Comparison of ENCODE assay signal across 12 mouse cellular contexts in genomic region chr11:96348988-96349387, GRCm38 (mm10). TPM values are rescaled to one million over a fixed set of nuclear protein-coding genes. Genes with fewer than 3 reads are reported as not detected.
DNase-seq lines count a peak whose midpoint lies in the region; ATAC-seq and TF ChIP-seq lines count a peak whose summit lies in the region.
"Had no signal": no experiment of that assay in that cellular context is flagged by ENCODE, and none has a peak within 500 bp of the region (broad histone marks: within the 10 kb centered on the region; RNA-seq: fewer than 3 reads in every experiment).

No protein-coding gene starts in this region.

- no peak for TF ChIP-seq CTCF in kidney, postnatal 0 days (IDR thresholded peaks at IDR 0.05; ENCODE audit: low read depth)

- peak overlapping the region; percentile 46 for H3K9ac ChIP-seq in kidney, postnatal 0 days (ENCODE audit: low read depth, low read length)
- H3K9ac ChIP-seq in hindbrain, embryonic 14.5 days = peak overlapping the region; percentile 55
- H3K9ac ChIP-seq in neural tube, embryonic 14.5 days (replicated peaks; ENCODE audit: low read depth, low read length) = peak overlapping the region; percentile 58
- H3K9ac ChIP-seq: limb, embryonic 15.5 days had no signal

- no peak overlapping the region for H3K4me3 ChIP-seq in kidney, postnatal 0 days (replicated peaks; ENCODE audit: low read depth, low read length)
- H3K4me3 ChIP-seq in hindbrain, embryonic 10.5 days = peak overlapping the region; percentile 69
- H3K4me3 ChIP-seq in hindbrain, embryonic 14.5 days (replicated peaks; ENCODE audit: low read length) = peak overlapping the region; percentile 20
- H3K4me3 ChIP-seq in neural tube, embryonic 14.5 days (ENCODE audit: low read depth, low read length) = peak overlapping the region; percentile 20
- H3K4me3 ChIP-seq: heart, adult 2 months; limb, embryonic 15.5 days had no signal

- peak overlapping the region; percentile 49 for H3K4me2 ChIP-seq in kidney, postnatal 0 days (ENCODE audit: low read length)
- H3K4me2 ChIP-seq in hindbrain, embryonic 14.5 days (replicated peaks) = peak overlapping the region; percentile 71
- H3K4me2 ChIP-seq in neural tube, embryonic 14.5 days (ENCODE audit: low read depth, low read length) = peak overlapping the region; percentile 46
- H3K4me2 ChIP-seq: limb, embryonic 15.5 days had no signal

- no peak for ATAC-seq in kidney, postnatal 0 days (replicated peaks; ENCODE audit: low FRiP score, low read depth)
- no peak for ATAC-seq in hindbrain, embryonic 14.5 days (ENCODE audit: low FRiP score)
- ATAC-seq in neural tube, embryonic 14.5 days (ENCODE audit: low read depth) = no peak

- peaks cover 52% of the 10 kb centered on the region for H3K4me1 ChIP-seq in kidney, postnatal 0 days (replicated peaks; ENCODE audit: insufficient read depth, low read length)
- peaks cover 36% of the 10 kb centered on the region for H3K4me1 ChIP-seq in hindbrain, embryonic 10.5 days (replicated peaks)
- peaks cover 49% of the 10 kb centered on the region for H3K4me1 ChIP-seq in hindbrain, embryonic 14.5 days (replicated peaks; ENCODE audit: control insufficient read depth, insufficient read depth, low read length)
- peaks cover 68% of the 10 kb centered on the region for H3K4me1 ChIP-seq in neural tube, embryonic 14.5 days (ENCODE audit: control insufficient read depth, insufficient read depth, low read length)

- H3K9me3 ChIP-seq in kidney, postnatal 0 days (replicated peaks; ENCODE audit: low read length) = no peaks in the 10 kb centered on the region
- no peaks in the 10 kb centered on the region for H3K9me3 ChIP-seq in hindbrain, embryonic 10.5 days
- no peaks in the 10 kb centered on the region for H3K9me3 ChIP-seq in hindbrain, embryonic 14.5 days (ENCODE audit: control insufficient read depth, low read length)
- no peaks in the 10 kb centered on the region for H3K9me3 ChIP-seq in neural tube, embryonic 14.5 days (ENCODE audit: control insufficient read depth, low read length)
- H3K9me3 ChIP-seq: limb, embryonic 15.5 days had no signal

- peak; percentile 75 for DNase-seq in kidney, postnatal 0 days (ENCODE audit: low spot score)
- no peak for DNase-seq in kidney, adult 18-20 months
- no peak for DNase-seq in hindbrain, embryonic 10.5 days (ENCODE audit: low spot score)
- peak; percentile 26 for DNase-seq in hindbrain, embryonic 14.5 days (ENCODE audit: low spot score)
- DNase-seq in Muller cell, postnatal 12 days (ENCODE audit: inconsistent ontology term) = no peak
- no peak for DNase-seq in layer of hippocampus, postnatal 10 days (ENCODE audit: low spot score in 2 of 2)
- DNase-seq: cerebellum, adult 9-11 months; heart, adult 2 months had no signal

- peak overlapping the region; percentile 98 for H3K27ac ChIP-seq in kidney, postnatal 0 days
- peak overlapping the region; percentile 89 for H3K27ac ChIP-seq in hindbrain, embryonic 10.5 days
- peak overlapping the region; percentile 99 for H3K27ac ChIP-seq in hindbrain, embryonic 14.5 days
- H3K27ac ChIP-seq in neural tube, embryonic 14.5 days (ENCODE audit: low read depth, low read length) = peak overlapping the region; percentile 100
- H3K27ac ChIP-seq: heart, adult 2 months; limb, embryonic 15.5 days; macrophage had no signal

- H3K27me3 ChIP-seq in kidney, postnatal 0 days (ENCODE audit: insufficient read depth, low read length) = no peaks in the 10 kb centered on the region
- peaks cover 100% of the 10 kb centered on the region for H3K27me3 ChIP-seq in hindbrain, embryonic 10.5 days (ENCODE audit: insufficient read depth, poor library complexity, severe bottlenecking)
- H3K27me3 ChIP-seq in hindbrain, embryonic 14.5 days (ENCODE audit: control insufficient read depth, insufficient read depth, low read length) = peaks cover 58% of the 10 kb centered on the region
- no peaks in the 10 kb centered on the region for H3K27me3 ChIP-seq in neural tube, embryonic 14.5 days (ENCODE audit: control insufficient read depth, insufficient read depth, low read length)

- 20% methylated on average over 3 of the region's 3 CpGs for WGBS in kidney, postnatal 0 days
- WGBS in hindbrain, embryonic 10.5 days = 17% methylated on average over 3 of the region's 3 CpGs
- 12% methylated on average over 3 of the region's 3 CpGs for WGBS in hindbrain, embryonic 14.5 days
- WGBS in neural tube, embryonic 14.5 days = 6% methylated on average over 3 of the region's 3 CpGs

- H3K36me3 ChIP-seq in kidney, postnatal 0 days (ENCODE audit: insufficient read depth, low read length) = peaks cover 22% of the 10 kb centered on the region
- H3K36me3 ChIP-seq in hindbrain, embryonic 10.5 days = peaks cover 12% of the 10 kb centered on the region
- 0 out of 2 replicates have a peak, but pooled peaks cover 14% of the 10 kb centered on the region for H3K36me3 ChIP-seq in hindbrain, embryonic 14.5 days (replicated peaks; ENCODE audit: control insufficient read depth, insufficient read depth)
- H3K36me3 ChIP-seq in neural tube, embryonic 14.5 days (ENCODE audit: control insufficient read depth, insufficient read depth, low read length) = peaks cover 25% of the 10 kb centered on the region
- H3K36me3 ChIP-seq: limb, embryonic 15.5 days had no signal

RNA-seq across cellular contexts. Expression of gene Hoxb2, which starts 1.3 kb away (rescaled TPM):
- polyA plus RNA-seq in kidney, postnatal 0 days (2015; fragmentation: Nextera tagmentation; extraction: Ambion mirVana) = 38.0 and 42.3 TPM in 2 replicates
- polyA plus RNA-seq in hindbrain, embryonic 10.5 days (2016; fragmentation: Nextera tagmentation; extraction: Ambion mirVana) = 30.1 and 49.6 TPM in 2 replicates
- 39.5 and 42.9 TPM in 2 replicates for polyA plus RNA-seq in hindbrain, embryonic 14.5 days (2014; fragmentation: Nextera tagmentation; extraction: Ambion mirVana)
- polyA plus RNA-seq in neural tube, embryonic 14.5 days (2014; fragmentation: Nextera tagmentation; extraction: Ambion mirVana) = 45.2 and 48.5 TPM in 2 replicates
- not detected for total RNA-seq in layer of hippocampus, postnatal 10 days (2021)
- total RNA-seq: monocyte, adult 5-6 weeks had no signal
- polyA plus RNA-seq: macrophage had no signal

RNA-seq across cellular contexts. Expression of gene Hoxb1, which starts 16.6 kb away (rescaled TPM):
- polyA plus RNA-seq in kidney, postnatal 0 days (2015; fragmentation: Nextera tagmentation; extraction: Ambion mirVana) = 0.13 and 0.37 TPM in 2 replicates
- 15.4 and 22.7 TPM in 2 replicates for polyA plus RNA-seq in hindbrain, embryonic 10.5 days (2016; fragmentation: Nextera tagmentation; extraction: Ambion mirVana)
- polyA plus RNA-seq in hindbrain, embryonic 14.5 days (2014; fragmentation: Nextera tagmentation; extraction: Ambion mirVana) = 0.33 and 0.56 TPM in 2 replicates
- polyA plus RNA-seq in neural tube, embryonic 14.5 days (2014; fragmentation: Nextera tagmentation; extraction: Ambion mirVana) = 0.62 and 0.96 TPM in 2 replicates
- not detected for total RNA-seq in layer of hippocampus, postnatal 10 days (2021)
- total RNA-seq: heart, adult 2 months; monocyte, adult 5-6 weeks had no signal
- polyA plus RNA-seq: heart, adult 2 months; limb, embryonic 15.5 days; macrophage had no signal

RNA-seq across cellular contexts. Expression of gene Hoxb3, which starts 25.9 kb away (rescaled TPM):
- polyA plus RNA-seq in kidney, postnatal 0 days (2015; fragmentation: Nextera tagmentation; extraction: Ambion mirVana) = 3.9 and 4.2 TPM in 2 replicates
- 5.3 and 9.6 TPM in 2 replicates for polyA plus RNA-seq in hindbrain, embryonic 10.5 days (2016; fragmentation: Nextera tagmentation; extraction: Ambion mirVana)
- polyA plus RNA-seq in hindbrain, embryonic 14.5 days (2014; fragmentation: Nextera tagmentation; extraction: Ambion mirVana) = 12.8 and 17.2 TPM in 2 replicates
- polyA plus RNA-seq in neural tube, embryonic 14.5 days (2014; fragmentation: Nextera tagmentation; extraction: Ambion mirVana) = 13.5 and 13.9 TPM in 2 replicates
- total RNA-seq in layer of hippocampus, postnatal 10 days (2021) = not detected

RNA-seq across cellular contexts. Expression of gene Hoxb4, which starts 30.9 kb away (rescaled TPM):
- 3.6 and 3.8 TPM in 2 replicates for polyA plus RNA-seq in kidney, postnatal 0 days (2015; fragmentation: Nextera tagmentation; extraction: Ambion mirVana)
- polyA plus RNA-seq in hindbrain, embryonic 10.5 days (2016; fragmentation: Nextera tagmentation; extraction: Ambion mirVana) = 0.47 and 3.1 TPM in 2 replicates
- polyA plus RNA-seq in hindbrain, embryonic 14.5 days (2014; fragmentation: Nextera tagmentation; extraction: Ambion mirVana) = 4.0 and 5.4 TPM in 2 replicates
- polyA plus RNA-seq in neural tube, embryonic 14.5 days (2014; fragmentation: Nextera tagmentation; extraction: Ambion mirVana) = 3.4 and 4.1 TPM in 2 replicates
- total RNA-seq in layer of hippocampus, postnatal 10 days (2021) = not detected

RNA-seq across cellular contexts. Expression of gene Hoxb5, which starts 45.9 kb away (rescaled TPM):
- polyA plus RNA-seq in kidney, postnatal 0 days (2015; fragmentation: Nextera tagmentation; extraction: Ambion mirVana) = 10.2 and 12.9 TPM in 2 replicates
- 0.14 and 6.3 TPM in 2 replicates for polyA plus RNA-seq in hindbrain, embryonic 10.5 days (2016; fragmentation: Nextera tagmentation; extraction: Ambion mirVana)
- 140 and 157 TPM in 2 replicates for polyA plus RNA-seq in hindbrain, embryonic 14.5 days (2014; fragmentation: Nextera tagmentation; extraction: Ambion mirVana)
- polyA plus RNA-seq in neural tube, embryonic 14.5 days (2014; fragmentation: Nextera tagmentation; extraction: Ambion mirVana) = 49.1 and 52.4 TPM in 2 replicates
- total RNA-seq in layer of hippocampus, postnatal 10 days (2021) = not detected
- total RNA-seq: monocyte, adult 5-6 weeks had no signal
- polyA plus RNA-seq: macrophage had no signal

Comparison
In these comparisons a context has a peak if more than half of its experiments do, and no peak if none do; other contexts are left out.
1. DNase-seq: peak in kidney, postnatal 0 days (single experiment) and hindbrain, embryonic 14.5 days (single experiment); none in kidney, adult 18-20 months (single experiment), hindbrain, embryonic 10.5 days (single experiment), Muller cell, postnatal 12 days (single experiment) and layer of hippocampus, postnatal 10 days (0 of 2).
2. Peak in every context shown above with its lines, with median percentiles within 50 percentile points of each other: H3K27ac ChIP-seq, H3K4me2 ChIP-seq and H3K9ac ChIP-seq.